Mouse (Mus musculus) heart, embryonic 13.5 days (tissue): Measurements from ENCODE around the gene Ppp6r1. TPM values are rescaled to one million over a fixed set of nuclear protein-coding genes. Genes with fewer than 3 reads are reported as not detected.
A peak's percentile ranks its signal among the peaks of the same experiment; 100 is the strongest.

Experiments used
- ATAC-seq: fragments of 200-750 bp; cut with Nextera tagmentation; 2 replicates; pipeline ENCODE4 v1.8.0; 2017; ENCODE audit warnings: moderate TSS enrichment; ENCODE audit not compliant: insufficient number of reproducible peaks, low FRiP score, low TSS enrichment; ENCODE audit errors: extremely low read depth
- H3K27ac ChIP-seq: fragments of 300-500 bp; sonication (generic); replicated peaks from 2 replicates; pipeline ENCODE4 v1.5.1; 2015; ENCODE audit warnings: moderate library complexity, mild to moderate bottlenecking, inconsistent platforms
- H3K27me3 ChIP-seq: fragments of 300-500 bp; sonication (generic); replicated peaks from 2 replicates; pipeline ENCODE4 v1.6.1; 2015; ENCODE audit warnings: mild to moderate bottlenecking, inconsistent platforms
- H3K36me3 ChIP-seq: fragments of 300-500 bp; sonication (generic); 2 replicates; pipeline ENCODE4 v1.6.1; 2015; ENCODE audit warnings: mild to moderate bottlenecking, inconsistent platforms
- H3K4me1 ChIP-seq: fragments of 300-500 bp; sonication (generic); 2 replicates; pipeline ENCODE4 v1.6.1; 2015; ENCODE audit warnings: inconsistent platforms
- H3K4me2 ChIP-seq: fragments of 300-500 bp; sonication (generic); 2 replicates; pipeline ENCODE4 v1.6.1; 2015; ENCODE audit warnings: inconsistent platforms, mild to moderate bottlenecking, moderate library complexity
- H3K4me3 ChIP-seq: fragments of 300-500 bp; sonication (generic); 2 replicates; pipeline ENCODE4 v1.5.1; 2015; ENCODE audit warnings: moderate library complexity, mild to moderate bottlenecking, inconsistent platforms
- H3K9ac ChIP-seq: fragments of 300-500 bp; sonication (generic); 2 replicates; pipeline ENCODE4 v1.6.1; 2015; ENCODE audit warnings: inconsistent platforms, mild to moderate bottlenecking, moderate library complexity
- H3K9me3 ChIP-seq: fragments of 300-500 bp; sonication (generic); 2 replicates; pipeline ENCODE4 v1.6.1; 2016; ENCODE audit warnings: inconsistent platforms
- WGBS: fragments of 180-500 bp; shearing (Covaris S2); methylation state at CpG from one replicate; pipeline ENCODE4 v1.1.7; 2015; ENCODE audit warnings: mixed read lengths; 5-methylcytosine and 5-hydroxymethylcytosine counted together
- polyA plus RNA-seq: library from polyadenylated mRNA; unstranded; fragments of >200 nt; fragmentation: Nextera tagmentation; extraction: Ambion mirVana; gene quantifications from 2 replicates; pipeline ENCODE4 v1.2.1, GENCODE M21; 2015

Gene Ppp6r1
- polyA plus RNA-seq, 1 experiment from 2014 or later = 7.4 TPM

DNA sequence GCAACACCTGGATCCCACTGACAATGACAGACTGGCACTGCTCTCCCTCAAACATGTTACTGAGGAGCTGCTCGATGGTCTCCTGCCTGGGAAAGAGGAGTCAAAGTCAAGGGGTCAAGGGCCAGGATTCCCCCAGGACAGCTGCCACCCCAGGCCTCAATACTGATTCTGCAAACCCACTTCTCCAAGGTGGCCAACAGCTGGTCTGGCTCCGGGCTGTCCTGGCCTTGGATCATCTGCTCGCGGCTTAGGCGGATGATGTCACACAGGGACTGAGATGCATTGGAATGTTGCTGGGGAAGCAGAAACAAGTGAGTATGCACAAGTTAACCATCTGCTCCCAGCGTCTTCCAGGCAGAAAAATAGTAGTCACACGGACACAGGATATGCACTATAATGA lies 16.9 kb downstream of the Ppp6r1 start:
- H3K4me2 ChIP-seq = no peak overlapping the region
- H3K36me3 ChIP-seq = peaks cover 100% of the 10 kb centered on the region
- no peaks in the 10 kb centered on the region for H3K27me3 ChIP-seq
- H3K9ac ChIP-seq = no peak overlapping the region
- ATAC-seq = no peak
- peaks cover 6% of the 10 kb centered on the region for H3K4me1 ChIP-seq
- no peak overlapping the region for H3K27ac ChIP-seq
- no peak overlapping the region for H3K4me3 ChIP-seq
- WGBS = 74% methylated on average over 7 of the region's 7 CpGs
- no peaks in the 10 kb centered on the region for H3K9me3 ChIP-seq

DNA sequence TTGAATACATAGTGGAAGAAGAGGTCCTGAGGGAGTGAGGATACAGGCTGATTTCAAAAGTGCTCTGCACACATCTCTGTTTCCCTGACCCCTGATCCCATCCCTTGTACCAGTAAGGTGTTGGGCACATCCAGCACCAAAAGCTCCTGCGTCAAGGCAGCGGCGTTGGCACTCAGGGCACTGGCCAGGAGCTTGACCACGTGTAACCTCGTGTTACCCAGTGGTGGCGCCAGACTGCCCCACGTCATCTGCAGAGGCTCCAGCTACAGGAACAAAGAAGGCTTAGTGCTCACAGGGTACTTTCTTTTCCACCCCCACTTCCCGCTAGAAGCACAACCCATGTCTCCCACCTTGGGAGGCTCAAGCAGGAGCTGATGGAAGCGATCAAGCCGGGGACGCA lies 17.7 kb downstream of the Ppp6r1 start:
- WGBS = 83% methylated on average over 11 of the region's 11 CpGs
- H3K9me3 ChIP-seq = no peaks in the 10 kb centered on the region
- no peak overlapping the region for H3K4me2 ChIP-seq
- H3K9ac ChIP-seq = no peak overlapping the region
- H3K4me3 ChIP-seq = no peak overlapping the region
- no peaks in the 10 kb centered on the region for H3K4me1 ChIP-seq
- ATAC-seq = no peak
- peaks cover 100% of the 10 kb centered on the region for H3K36me3 ChIP-seq
- no peaks in the 10 kb centered on the region for H3K27me3 ChIP-seq
- H3K27ac ChIP-seq = no peak overlapping the region

DNA sequence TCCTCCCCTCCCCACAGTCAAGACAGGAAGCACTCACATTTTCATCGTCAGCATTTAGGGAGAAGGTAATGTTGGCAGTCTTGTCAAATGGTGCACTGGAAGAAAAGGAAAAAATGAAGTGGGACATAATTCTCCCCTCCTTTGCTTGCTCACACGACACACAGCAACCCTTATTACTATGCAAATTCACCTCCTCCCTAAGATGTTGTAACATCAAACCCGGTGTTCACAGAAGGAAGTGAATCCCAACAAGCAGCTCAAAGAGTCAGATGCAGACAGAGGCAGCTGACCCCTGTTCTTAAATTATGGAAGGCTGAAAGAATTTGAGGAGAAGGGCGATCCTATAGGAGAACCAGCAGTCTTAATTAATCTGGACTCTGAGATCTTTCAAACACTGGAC lies 22.6 kb downstream of the Ppp6r1 start:
- Histone ChIP-seq H3K4me3 (no peak overlapping the region), H3K4me2 (no peak overlapping the region), H3K27me3 (no peaks in the 10 kb centered on the region), H3K9ac (no peak overlapping the region), H3K36me3 (peaks cover 96% of the 10 kb centered on the region), H3K9me3 (no peaks in the 10 kb centered on the region), H3K27ac (no peak overlapping the region), H3K4me1 (no peaks in the 10 kb centered on the region)
- no peak for ATAC-seq
- 82% methylated on average over 4 of the region's 4 CpGs for WGBS

DNA sequence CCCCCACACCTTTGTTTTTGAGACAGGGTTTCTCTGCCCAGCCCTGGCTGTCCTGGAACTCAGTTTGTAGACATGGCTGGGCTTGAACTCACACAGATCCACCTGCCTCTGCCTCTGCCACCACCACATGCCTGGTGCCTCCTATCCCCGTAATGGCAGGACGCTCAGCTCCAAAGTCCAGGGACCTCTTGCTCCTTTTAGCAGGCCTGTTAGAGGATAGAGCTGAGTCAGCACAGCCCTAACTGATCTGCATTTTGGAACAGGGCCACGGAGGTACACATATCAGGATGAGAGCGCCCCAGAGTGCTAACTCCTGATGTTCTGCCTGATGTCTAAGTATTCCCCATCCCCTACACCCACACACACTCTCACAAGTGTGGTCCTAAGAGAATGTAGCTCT lies 27.8 kb downstream of the Ppp6r1 start, which contains the start of gene Tmem86b:
Tmem86b (minus strand) TSS at position 392 of the 400 bp plus-strand sequence.
- H3K9ac ChIP-seq = no peak within 1 kb of the TSS
- WGBS = 72% methylated on average over 4 of the region's 4 CpGs
- no peaks in the 10 kb centered on the region for H3K9me3 ChIP-seq
- H3K4me1 ChIP-seq = no peaks in the 10 kb centered on the region
- 0 out of 2 replicates have a peak within 1 kb of the TSS, but pooled peaks have one; percentile 36 for H3K27ac ChIP-seq
- peaks cover 76% of the 10 kb centered on the region for H3K36me3 ChIP-seq
- no peak within 1 kb of the TSS for H3K4me3 ChIP-seq
- H3K27me3 ChIP-seq = no peaks in the 10 kb centered on the region
- peak within 1 kb of the TSS; percentile 55; the same call in 1 of the 2 replicates for H3K4me2 ChIP-seq
- ATAC-seq = peak; percentile 15; the same call in 1 of the 2 replicates

DNA sequence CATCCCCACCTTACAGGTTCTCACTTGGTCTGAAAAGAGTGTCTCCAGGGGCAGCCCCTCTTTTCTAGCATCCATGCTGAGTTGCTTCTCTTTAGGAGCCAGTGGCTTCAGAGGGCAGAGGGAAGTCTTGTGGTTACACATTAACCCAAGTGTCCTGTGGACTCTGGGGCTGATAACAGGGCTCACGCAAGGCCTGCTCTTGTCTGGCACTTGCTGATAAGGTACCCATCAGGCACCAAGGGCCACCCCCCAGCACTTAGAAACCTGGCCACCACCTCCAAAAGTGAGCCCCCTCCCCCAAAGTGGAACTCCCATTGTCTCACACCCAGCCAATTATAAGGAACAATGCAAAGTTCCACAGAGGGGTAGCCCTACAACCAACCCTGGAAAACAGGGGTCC lies 28.6 kb downstream of the Ppp6r1 start:
- H3K4me2 ChIP-seq = peak overlapping the region; percentile 55
- WGBS = 35% methylated on average over 1 of the region's 1 CpGs
- H3K36me3 ChIP-seq = peaks cover 68% of the 10 kb centered on the region
- no peaks in the 10 kb centered on the region for H3K27me3 ChIP-seq
- peak overlapping the region; percentile 32 for H3K4me3 ChIP-seq
- peak; percentile 47; the same call in 1 of the 2 replicates for ATAC-seq
- H3K4me1 ChIP-seq = no peaks in the 10 kb centered on the region
- H3K9me3 ChIP-seq = no peaks in the 10 kb centered on the region
- peak overlapping the region; percentile 55 for H3K27ac ChIP-seq
- H3K9ac ChIP-seq = no peak overlapping the region

DNA sequence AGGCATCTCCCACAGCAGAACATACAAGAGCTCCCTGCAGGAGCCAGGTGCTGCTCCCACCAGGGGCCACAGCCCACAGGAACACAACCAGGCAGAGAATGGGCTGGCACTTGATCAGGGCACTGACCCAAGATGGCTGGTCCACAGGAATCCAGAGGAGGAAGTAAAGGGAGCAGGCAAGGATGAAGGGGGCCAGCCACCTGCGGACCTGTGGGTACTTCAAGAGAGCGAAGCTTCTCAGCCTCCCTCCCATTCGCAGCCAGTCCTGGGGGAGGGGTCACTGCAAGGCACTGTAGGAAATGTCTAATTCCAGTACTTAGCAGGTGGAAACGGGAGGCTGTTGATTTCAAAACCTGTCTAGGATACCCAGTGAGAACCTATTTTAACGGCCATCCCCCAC lies 29.2 kb downstream of the Ppp6r1 start:
- Histone ChIP-seq H3K9ac (peak overlapping the region; percentile 56), H3K36me3 (peaks cover 63% of the 10 kb centered on the region), H3K27ac (peak overlapping the region; percentile 55), H3K9me3 (no peaks in the 10 kb centered on the region), H3K4me2 (peak overlapping the region; percentile 55), H3K4me1 (no peaks in the 10 kb centered on the region), H3K4me3 (peak overlapping the region; percentile 32), H3K27me3 (no peaks in the 10 kb centered on the region)
- no peak for ATAC-seq
- 79% methylated on average over 5 of the region's 5 CpGs for WGBS

DNA sequence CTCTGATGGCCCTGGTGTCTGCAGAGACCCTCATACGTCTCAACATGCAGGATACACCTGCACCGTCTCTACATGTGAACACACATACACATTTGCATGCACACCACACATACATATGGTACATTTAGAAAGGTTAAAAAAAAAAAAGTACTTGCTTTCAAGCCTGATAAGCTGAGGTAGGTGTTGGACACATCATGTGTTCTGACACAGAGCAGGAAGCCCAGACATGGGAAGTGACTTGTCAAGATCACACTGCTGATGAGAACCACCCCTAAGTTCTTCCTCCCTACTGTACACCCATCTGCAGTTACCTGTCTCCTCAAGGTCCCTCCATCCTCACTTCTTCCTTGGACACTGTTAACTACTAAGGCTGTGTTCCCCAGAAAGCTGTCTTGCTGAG lies 32.9 kb downstream of the Ppp6r1 start:
- ATAC-seq = no peak
- H3K27ac ChIP-seq = no peak overlapping the region
- peaks cover 28% of the 10 kb centered on the region for H3K36me3 ChIP-seq
- WGBS = 84% methylated on average over 2 of the region's 2 CpGs
- H3K9me3 ChIP-seq = no peaks in the 10 kb centered on the region
- no peaks in the 10 kb centered on the region for H3K27me3 ChIP-seq
- H3K4me3 ChIP-seq = no peak overlapping the region
- no peak overlapping the region for H3K9ac ChIP-seq
- no peak overlapping the region for H3K4me2 ChIP-seq
- H3K4me1 ChIP-seq = no peaks in the 10 kb centered on the region

DNA sequence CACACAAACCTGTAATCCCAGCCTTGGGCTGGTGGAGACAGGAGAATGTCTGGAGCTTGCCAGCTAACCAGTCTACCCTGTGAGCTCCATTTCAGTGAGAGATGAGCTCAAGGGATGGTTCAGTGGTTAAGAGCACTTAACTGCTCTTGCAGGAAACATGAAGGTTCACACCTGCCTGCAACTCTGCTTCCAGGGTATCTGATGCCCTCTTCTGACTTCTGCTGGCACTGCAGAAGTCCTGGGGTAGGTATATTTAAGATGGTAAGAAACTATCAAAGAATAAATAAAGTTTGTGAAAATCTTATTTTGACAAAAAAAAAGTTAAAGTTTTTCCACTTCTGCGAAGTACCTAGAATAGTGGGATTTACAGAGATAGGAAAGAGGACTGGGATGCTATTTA lies 34.5 kb downstream of the Ppp6r1 start:
- Histone ChIP-seq H3K9ac (no peak overlapping the region), H3K4me2 (no peak overlapping the region), H3K4me1 (no peaks in the 10 kb centered on the region), H3K4me3 (no peak overlapping the region), H3K36me3 (peaks cover 14% of the 10 kb centered on the region), H3K27me3 (no peaks in the 10 kb centered on the region), H3K9me3 (no peaks in the 10 kb centered on the region), H3K27ac (no peak overlapping the region)
- ATAC-seq = no peak
- WGBS = 35% methylated on average over 1 of the region's 1 CpGs

DNA sequence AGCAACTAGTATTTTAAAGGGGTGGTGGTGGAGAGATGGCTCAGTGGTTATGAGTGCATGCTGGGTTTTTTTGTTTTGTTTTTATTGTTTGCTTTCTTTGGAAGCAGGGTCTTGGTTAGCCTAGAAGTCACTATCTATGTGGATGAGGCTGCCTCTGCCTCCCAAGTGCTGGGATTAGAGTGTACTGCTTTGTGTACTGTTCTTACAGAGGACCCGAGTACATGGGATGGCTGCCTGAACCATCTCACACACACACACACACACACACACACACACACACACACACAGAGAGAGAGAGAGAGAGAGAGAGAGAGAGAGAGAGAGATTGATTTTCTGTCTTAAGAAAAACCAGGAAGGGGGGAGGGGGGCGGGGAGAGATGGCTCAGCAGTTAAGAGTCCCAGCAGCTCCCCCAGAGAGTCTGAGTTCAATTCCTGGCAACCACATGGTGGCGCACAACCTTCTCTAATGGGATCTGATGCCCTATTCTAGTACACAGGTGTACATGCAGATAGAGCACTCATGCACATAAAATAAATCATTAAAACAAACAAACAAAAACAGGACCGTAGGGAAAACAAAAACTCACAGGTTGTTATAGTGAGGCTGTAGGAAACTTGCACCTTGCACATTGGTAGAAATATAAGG lies 35.2 kb downstream of the Ppp6r1 start:
- H3K9ac ChIP-seq = no peak overlapping the region
- WGBS = 23% methylated on average over 3 of the region's 4 CpGs
- H3K4me1 ChIP-seq = no peaks in the 10 kb centered on the region
- H3K4me3 ChIP-seq = no peak overlapping the region
- no peaks in the 10 kb centered on the region for H3K9me3 ChIP-seq
- no peaks in the 10 kb centered on the region for H3K27me3 ChIP-seq
- ATAC-seq = no peak
- no peak overlapping the region for H3K27ac ChIP-seq
- H3K36me3 ChIP-seq = peaks cover 8% of the 10 kb centered on the region
- no peak overlapping the region for H3K4me2 ChIP-seq

DNA sequence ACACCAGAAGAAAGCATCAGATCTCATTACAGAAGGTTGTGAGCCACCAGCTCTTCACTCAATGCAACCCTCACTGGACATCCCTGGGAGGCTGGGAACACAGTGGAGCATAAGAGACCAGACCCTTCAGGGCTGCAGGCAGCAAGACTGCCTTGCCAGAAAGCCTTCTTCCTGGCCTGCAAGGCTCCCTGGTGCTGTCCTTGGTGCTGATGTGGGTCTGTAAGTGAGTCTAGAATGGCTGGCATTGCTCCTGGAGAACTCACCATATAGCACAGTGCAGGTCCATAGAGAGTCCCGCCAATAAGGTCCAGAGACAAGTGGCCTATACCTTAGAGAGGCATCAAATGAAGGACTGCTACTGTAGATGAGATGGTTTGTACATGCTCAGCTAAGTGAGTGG lies 38.8 kb downstream of the Ppp6r1 start:
- Histone ChIP-seq H3K9me3 (no peaks in the 10 kb centered on the region), H3K4me1 (no peaks in the 10 kb centered on the region), H3K9ac (no peak overlapping the region), H3K27me3 (no peaks in the 10 kb centered on the region), H3K4me3 (no peak overlapping the region), H3K27ac (no peak overlapping the region), H3K36me3 (no peaks in the 10 kb centered on the region), H3K4me2 (no peak overlapping the region)
- ATAC-seq = no peak
- 25% methylated on average over 1 of the region's 1 CpGs for WGBS

DNA sequence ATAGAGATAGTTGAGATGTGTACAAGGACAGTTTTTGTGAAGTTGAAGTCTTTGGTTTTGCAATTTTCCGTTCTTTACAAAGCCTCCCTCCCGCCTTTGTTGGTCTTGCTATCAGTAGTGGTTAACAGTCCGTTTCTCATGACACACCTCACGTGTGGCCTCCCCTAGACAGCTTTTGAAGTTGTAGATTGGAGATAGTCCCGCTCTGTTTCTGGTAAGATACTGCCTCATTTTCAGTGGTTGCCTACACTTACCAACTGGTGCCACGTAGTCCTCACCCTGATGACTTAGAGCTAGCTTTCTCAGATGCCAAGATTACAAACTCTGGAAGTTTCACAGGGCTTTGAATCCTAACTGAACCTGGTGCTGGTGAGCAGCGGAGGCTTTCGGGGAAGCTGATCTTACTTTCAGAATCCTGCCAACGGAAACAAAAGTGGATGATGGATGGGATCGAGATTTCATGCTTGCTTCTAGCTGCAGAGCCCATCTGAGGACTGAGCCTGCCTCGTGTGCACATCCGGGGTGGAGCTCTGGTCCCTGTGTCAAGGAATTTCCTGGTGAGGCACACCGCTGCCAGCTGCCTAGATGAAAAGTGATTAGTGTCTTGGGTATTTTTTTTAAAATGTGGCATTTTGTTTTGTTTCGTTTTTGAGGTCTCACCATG lies 44.9 kb downstream of the Ppp6r1 start:
- ATAC-seq = no peak
- H3K4me3 ChIP-seq = no peak overlapping the region
- H3K4me2 ChIP-seq = no peak overlapping the region
- no peaks in the 10 kb centered on the region for H3K27me3 ChIP-seq
- no peaks in the 10 kb centered on the region for H3K4me1 ChIP-seq
- no peak overlapping the region for H3K9ac ChIP-seq
- no peaks in the 10 kb centered on the region for H3K36me3 ChIP-seq
- WGBS = 60% methylated on average over 14 of the region's 14 CpGs
- H3K27ac ChIP-seq = no peak overlapping the region
- H3K9me3 ChIP-seq = no peaks in the 10 kb centered on the region

DNA sequence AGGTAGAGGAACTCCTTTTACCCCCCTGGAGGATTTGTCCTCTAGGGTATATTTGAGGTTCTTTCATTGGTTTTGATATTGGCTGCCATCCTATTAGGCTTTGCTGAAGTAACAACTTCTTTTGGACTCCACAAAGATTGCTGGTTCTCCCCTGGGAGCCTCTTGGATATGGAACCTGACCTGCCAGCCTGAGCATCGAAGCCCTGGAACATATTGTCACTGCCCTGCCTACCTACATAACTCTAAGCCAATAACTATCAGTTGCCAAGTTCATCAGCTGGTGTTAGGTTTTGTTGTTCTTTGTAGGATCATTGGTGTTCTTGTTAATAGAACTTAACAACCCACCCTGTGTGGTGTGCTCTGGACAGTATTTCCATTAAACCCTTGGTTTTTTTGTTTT lies 45.9 kb downstream of the Ppp6r1 start:
- ATAC-seq = no peak
- no peaks in the 10 kb centered on the region for H3K9me3 ChIP-seq
- no peaks in the 10 kb centered on the region for H3K4me1 ChIP-seq
- no peaks in the 10 kb centered on the region for H3K27me3 ChIP-seq
- no peak overlapping the region for H3K4me2 ChIP-seq
- no peaks in the 10 kb centered on the region for H3K36me3 ChIP-seq
- H3K9ac ChIP-seq = no peak overlapping the region
- H3K4me3 ChIP-seq = no peak overlapping the region
- WGBS = 75% methylated on average over 1 of the region's 1 CpGs
- no peak overlapping the region for H3K27ac ChIP-seq
